Mouse (Mus musculus) megakaryocyte, embryonic 14.5 days (primary cell): ENCODE measurements at regions not wholly inside any gene's neighbourhood (a gene's known extent, or its start where the extent isn't known, plus 50 kb on each side); places are given as distances from the start of the nearest gene placed in this dataset.

Source experiments
- FLI1 ChIP-seq: IDR thresholded peaks from 2 replicates; pipeline ENCODE4 v1.6.1; 2012; ENCODE audit warnings: low read length, inconsistent platforms, mixed read lengths
- GATA1 ChIP-seq: IDR thresholded peaks from 3 replicates; pipeline ENCODE4 v1.6.1; 2012; ENCODE audit warnings: mixed read lengths, low read length, inconsistent platforms, borderline replicate concordance

DNA sequence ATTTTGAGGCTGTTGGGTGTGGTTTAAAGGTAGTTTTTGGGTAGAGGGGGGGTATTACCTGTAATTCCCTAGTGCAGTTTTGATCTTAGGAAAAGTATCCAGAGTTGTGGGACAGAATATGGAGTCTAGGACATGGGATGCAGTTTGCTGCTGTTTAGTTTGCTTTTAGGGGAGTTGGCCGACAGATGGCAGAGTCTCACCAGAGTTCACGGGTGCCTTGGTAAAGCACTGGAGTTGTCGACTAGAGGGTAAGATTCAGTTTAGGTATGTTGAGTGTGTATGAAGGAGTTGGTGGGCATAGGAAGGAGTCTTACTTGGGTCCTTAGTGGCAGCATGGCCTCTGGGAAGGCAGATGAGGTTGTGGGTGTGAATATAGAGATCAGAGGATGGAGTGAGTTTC is 168.4 kb upstream of the Ppp6c start:
- TF ChIP-seq FLI1 (no peak), GATA1 (no peak)
